Mouse (Mus musculus) myocyte (in vitro differentiated cells): Measurements from ENCODE around the gene Adamts12. TPM values are rescaled to one million over a fixed set of nuclear protein-coding genes. Genes with fewer than 3 reads are reported as not detected.
A peak's percentile ranks its signal among the peaks of the same experiment; 100 is the strongest.

ENCODE experiments used
- H3K27me3 ChIP-seq: one replicate; pipeline ENCODE4 v1.6.1; 2011; ENCODE audit not compliant: control insufficient read depth, insufficient read depth, insufficient read length
- H3K36me3 ChIP-seq: one replicate; pipeline ENCODE4 v1.6.1; 2011; ENCODE audit not compliant: control insufficient read depth, insufficient read depth
- H3K4me2 ChIP-seq: one replicate; pipeline ENCODE4 v1.6.1; 2011; ENCODE audit warnings: low read depth, control low read depth
- H3K4me3 ChIP-seq: one replicate; pipeline ENCODE4 v1.5.1; 2011; ENCODE audit warnings: mild to moderate bottlenecking, control low read depth, moderate library complexity
- H3K79me2 ChIP-seq: one replicate; pipeline ENCODE4 v1.6.1; 2011; ENCODE audit not compliant: control insufficient read depth, insufficient read depth
- H3ac ChIP-seq: one replicate; pipeline ENCODE4 v1.6.1; 2011; ENCODE audit not compliant: control insufficient read depth, insufficient read length
- CEBPB ChIP-seq: IDR thresholded peaks from 2 replicates; pipeline ENCODE4 v1.6.1; 2011; ENCODE audit warnings: mild to moderate bottlenecking, moderate library complexity; ENCODE audit not compliant: poor library complexity, insufficient read depth, severe bottlenecking
- E2F4 ChIP-seq: IDR thresholded peaks from one replicate; pipeline ENCODE4 v1.6.1; 2011; ENCODE audit warnings: mild to moderate bottlenecking, control low read depth, moderate library complexity; ENCODE audit not compliant: insufficient read depth
- MAX ChIP-seq: IDR thresholded peaks from one replicate; pipeline ENCODE4 v1.6.1; 2011; ENCODE audit warnings: low read depth, mild to moderate bottlenecking, control low read depth
- MYOD1 ChIP-seq, 3 experiments: IDR thresholded peaks; one replicate each; pipeline ENCODE4 v1.6.1; 2011; ENCODE audit warnings: control low read depth in 2 of 3, low read depth in 2 of 3, mild to moderate bottlenecking in 2 of 3, moderate library complexity in 1 of 3; ENCODE audit not compliant: insufficient read length in 2 of 3, control insufficient read depth in 1 of 3
- MYOG ChIP-seq, 3 experiments: IDR thresholded peaks; one replicate each; pipeline ENCODE4 v1.6.1; 2011; ENCODE audit warnings: control low read depth in 2 of 3, low read depth in 2 of 3, mild to moderate bottlenecking in 2 of 3; ENCODE audit not compliant: insufficient read length in 2 of 3, control insufficient read depth in 1 of 3, insufficient read depth in 1 of 3
- POLR2A ChIP-seq: IDR thresholded peaks from one replicate; pipeline ENCODE4 v1.6.1; 2011; ENCODE audit warnings: low read depth, mild to moderate bottlenecking, control low read depth, moderate library complexity; ENCODE audit not compliant: insufficient read length
- POLR2AphosphoS2 ChIP-seq: IDR thresholded peaks from one replicate; pipeline ENCODE4 v1.6.1; 2011; ENCODE audit warnings: low read depth, control low read depth; ENCODE audit not compliant: insufficient read length
- REST ChIP-seq: IDR thresholded peaks from one replicate; pipeline ENCODE4 v1.6.1; 2011; ENCODE audit warnings: mild to moderate bottlenecking, control low read depth, moderate library complexity; ENCODE audit not compliant: insufficient read depth, insufficient read length
- SRF ChIP-seq: IDR thresholded peaks from one replicate; pipeline ENCODE4 v1.6.1; 2011; ENCODE audit warnings: low read depth; ENCODE audit not compliant: control insufficient read depth, insufficient read length
- TCF12 ChIP-seq: IDR thresholded peaks from one replicate; pipeline ENCODE4 v1.6.1; 2011; ENCODE audit warnings: mild to moderate bottlenecking, control low read depth; ENCODE audit not compliant: poor library complexity, insufficient read depth, severe bottlenecking
- TCF3 ChIP-seq: IDR thresholded peaks from one replicate; pipeline ENCODE4 v1.6.1; 2011; ENCODE audit warnings: low read depth, control low read depth; ENCODE audit not compliant: insufficient read length
- USF1 ChIP-seq: IDR thresholded peaks from one replicate; pipeline ENCODE4 v1.6.1; 2011; ENCODE audit warnings: low read depth, mild to moderate bottlenecking, control low read depth, moderate library complexity
- polyA plus RNA-seq: library from polyadenylated mRNA; unstranded; fragments of >200 nt; fragmentation: generic; extraction: Trizol; gene quantifications from one replicate; pipeline ENCODE4 v1.2.1, GENCODE M21; 2012; ENCODE audit warnings: missing spikeins

Gene Adamts12
- polyA plus RNA-seq, 1 experiment: 0.55 TPM

DNA sequence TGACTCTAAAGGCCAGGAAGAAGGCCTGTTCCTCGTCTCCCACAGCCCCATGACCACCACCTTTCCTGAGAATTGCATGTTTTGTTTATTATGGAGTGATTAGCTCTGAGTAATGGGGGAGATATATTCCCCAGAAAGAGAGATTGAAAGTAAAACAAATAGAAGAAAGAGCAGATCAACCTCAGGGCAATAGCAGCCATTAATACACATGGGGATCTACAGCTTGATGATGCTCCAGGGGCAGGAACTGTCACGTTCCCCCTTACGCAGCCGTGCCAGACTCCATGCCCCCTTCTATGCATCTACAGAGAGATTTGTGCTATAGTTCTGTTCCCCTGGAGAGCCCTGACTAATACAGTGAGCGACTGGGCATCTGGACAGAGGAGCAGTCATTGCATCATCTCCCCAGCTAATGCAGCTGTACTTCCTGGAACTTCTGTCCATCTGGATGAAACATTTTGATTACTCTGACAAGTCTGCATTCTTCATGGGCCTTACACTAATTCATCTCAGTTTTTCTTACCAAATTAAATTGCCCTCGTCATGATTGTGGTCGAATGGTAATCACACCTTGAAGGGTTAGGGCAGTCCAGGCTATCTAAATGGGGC is 306.0 kb downstream of the Adamts12 start:
- H3ac ChIP-seq: no peak overlapping the region
- H3K4me3 ChIP-seq: no peak overlapping the region
- peak overlapping the region; percentile 41 for H3K4me2 ChIP-seq
- no peaks in the 10 kb centered on the region for H3K79me2 ChIP-seq
- no peaks in the 10 kb centered on the region for H3K27me3 ChIP-seq
- TF ChIP-seq CEBPB: peak; percentile 98
- TF ChIP-seq POLR2AphosphoS2: no peak
- TF ChIP-seq POLR2A: no peak
- H3K36me3 ChIP-seq: no peaks in the 10 kb centered on the region

DNA sequence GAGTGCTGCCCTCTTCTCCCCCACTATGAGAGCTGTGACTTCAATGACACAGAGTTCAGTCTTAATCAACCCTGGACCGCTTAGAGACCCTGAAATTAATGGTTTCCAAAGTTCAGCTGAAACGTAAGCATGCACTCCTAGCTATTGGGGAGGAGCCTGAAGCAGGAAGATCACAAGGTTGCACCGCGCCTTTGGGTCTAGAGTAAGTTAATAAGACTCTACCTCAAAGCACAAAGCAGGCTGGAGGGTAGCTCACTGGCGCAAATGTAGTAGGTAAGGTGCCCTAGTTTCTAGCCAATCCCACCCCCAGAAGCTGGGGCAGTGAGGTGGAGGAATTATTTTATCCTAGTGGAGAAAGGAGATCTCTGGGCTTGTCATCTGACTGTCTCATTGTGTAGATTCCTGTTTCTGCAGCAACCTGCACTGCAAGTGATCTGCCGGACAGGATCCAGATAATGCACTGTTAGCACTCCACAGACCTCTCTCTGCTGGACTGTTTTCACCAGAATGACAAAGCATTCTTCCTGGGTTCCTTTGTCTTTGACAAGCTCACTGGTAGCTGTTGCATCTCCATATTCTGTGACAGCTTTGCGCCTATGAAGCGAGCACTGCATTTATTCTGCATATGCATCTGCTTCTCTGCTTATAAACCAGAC is 315.0 kb downstream of the Adamts12 start:
- H3K36me3 ChIP-seq: peaks cover 28% of the 10 kb centered on the region
- no peak overlapping the region for H3ac ChIP-seq
- H3K79me2 ChIP-seq: no peaks in the 10 kb centered on the region
- H3K4me2 ChIP-seq: no peak overlapping the region
- TF ChIP-seq TCF3: no peak
- H3K27me3 ChIP-seq: no peaks in the 10 kb centered on the region
- no peak overlapping the region for H3K4me3 ChIP-seq

DNA sequence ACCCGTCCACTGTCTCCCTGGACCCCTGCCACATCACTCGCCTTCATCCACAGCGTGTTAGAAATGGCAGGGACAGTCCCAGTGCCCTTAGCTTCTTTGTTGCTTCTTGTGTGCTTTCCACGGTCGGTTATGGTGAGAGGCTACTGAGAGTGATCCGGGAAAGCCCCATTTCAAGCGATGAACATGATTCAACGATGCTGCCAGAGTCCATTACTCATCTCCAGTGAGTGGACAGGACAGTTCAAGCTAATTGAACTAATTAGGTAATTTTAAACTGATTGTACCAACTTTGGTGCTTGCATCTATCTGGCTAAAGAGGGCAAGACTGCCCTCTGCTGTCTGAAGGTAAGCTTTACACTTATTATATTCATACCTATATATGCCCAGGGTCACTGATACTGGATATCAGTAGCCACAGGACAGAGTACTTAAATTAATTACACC is 315.5 kb downstream of the Adamts12 start:
- no peaks in the 10 kb centered on the region for H3K79me2 ChIP-seq
- H3K4me2 ChIP-seq: no peak overlapping the region
- H3K4me3 ChIP-seq: no peak overlapping the region
- no peak for TF ChIP-seq MYOG (IDR thresholded peaks at IDR 0.05; ENCODE audit: control insufficient read depth in 1 of 3, insufficient read depth in 1 of 3, insufficient read length in 2 of 3, low read depth in 2 of 3)
- no peak for TF ChIP-seq TCF3
- TF ChIP-seq POLR2AphosphoS2: no peak
- TF ChIP-seq MAX: no peak
- TF ChIP-seq MYOD1 (IDR thresholded peaks at IDR 0.05; ENCODE audit: control insufficient read depth in 1 of 3, insufficient read length in 2 of 3, low read depth in 2 of 3): no peak
- TF ChIP-seq CEBPB: no peak
- no peak for TF ChIP-seq E2F4
- TF ChIP-seq SRF: no peak
- TF ChIP-seq REST: no peak
- TF ChIP-seq USF1: no peak
- no peak for TF ChIP-seq TCF12
- TF ChIP-seq POLR2A: no peak
- H3K27me3 ChIP-seq: no peaks in the 10 kb centered on the region
- H3ac ChIP-seq: no peak overlapping the region
- H3K36me3 ChIP-seq: peaks cover 33% of the 10 kb centered on the region

DNA sequence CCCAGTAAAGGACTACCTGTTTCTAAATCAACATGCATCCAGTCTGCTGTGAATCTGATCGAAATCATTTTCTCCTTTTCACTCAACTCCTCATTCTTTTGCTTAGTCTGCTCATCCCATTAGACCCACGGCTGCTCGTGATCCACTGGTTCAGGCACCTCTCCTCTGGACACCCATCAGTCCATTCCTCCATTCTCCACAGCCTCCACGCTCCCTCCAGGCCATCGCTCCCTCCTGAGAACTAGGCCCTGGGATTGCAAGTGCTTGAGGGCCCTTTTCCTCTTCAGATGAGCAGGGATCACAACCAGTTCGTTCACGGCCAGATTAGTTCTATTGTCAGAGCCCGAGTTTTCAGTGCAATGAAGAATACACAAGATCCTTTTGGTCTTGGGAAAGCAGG is 316.0 kb downstream of the Adamts12 start:
- no peaks in the 10 kb centered on the region for H3K79me2 ChIP-seq
- TF ChIP-seq TCF12: no peak
- no peak for TF ChIP-seq MYOD1 (IDR thresholded peaks at IDR 0.05; ENCODE audit: control insufficient read depth in 1 of 3, insufficient read length in 2 of 3, low read depth in 2 of 3)
- TF ChIP-seq E2F4: no peak
- no peak for TF ChIP-seq TCF3
- TF ChIP-seq POLR2AphosphoS2: peak; percentile 44
- peaks cover 38% of the 10 kb centered on the region for H3K36me3 ChIP-seq
- H3ac ChIP-seq: no peak overlapping the region
- no peak overlapping the region for H3K4me2 ChIP-seq
- H3K4me3 ChIP-seq: no peak overlapping the region
- H3K27me3 ChIP-seq: no peaks in the 10 kb centered on the region

DNA sequence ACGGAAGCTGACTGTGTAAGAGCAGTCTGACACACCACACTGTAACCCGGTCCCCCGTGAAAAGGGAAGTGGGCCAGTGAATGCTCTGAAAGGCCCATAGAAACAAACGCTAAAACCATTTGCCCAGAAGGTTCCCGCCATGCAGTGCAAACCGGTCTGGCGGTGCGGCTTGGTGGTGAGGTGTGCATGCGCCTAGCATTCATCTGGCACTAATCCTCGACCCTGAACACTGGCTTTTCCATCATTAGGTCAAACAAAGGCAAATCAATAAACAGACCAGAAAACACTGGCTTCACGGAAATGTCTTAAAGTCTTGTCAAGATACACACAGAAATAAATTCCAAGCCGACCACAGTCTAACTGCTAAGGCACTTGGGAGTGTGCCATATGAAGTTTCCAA is 318.0 kb downstream of the Adamts12 start:
- Histone ChIP-seq H3ac (no peak overlapping the region), H3K4me2 (no peak overlapping the region), H3K4me3 (no peak overlapping the region), H3K27me3 (no peaks in the 10 kb centered on the region), H3K79me2 (no peaks in the 10 kb centered on the region), H3K36me3 (peaks cover 58% of the 10 kb centered on the region)
- TF ChIP-seq CEBPB (no peak), POLR2A (peak; percentile 33), REST (no peak), MYOG (IDR thresholded peaks at IDR 0.05; ENCODE audit: control insufficient read depth in 1 of 3, insufficient read depth in 1 of 3, insufficient read length in 2 of 3, low read depth in 2 of 3) (no peak), TCF12 (no peak), E2F4 (no peak), TCF3 (no peak), MAX (no peak), USF1 (no peak), POLR2AphosphoS2 (peak; percentile 88), SRF (no peak), MYOD1 (IDR thresholded peaks at IDR 0.05; ENCODE audit: control insufficient read depth in 1 of 3, insufficient read length in 2 of 3, low read depth in 2 of 3) (no peak)
